Mouse (Mus musculus) kidney, embryonic 14.5 days (tissue): ENCODE results near the gene Zfp687. TPM values are rescaled to one million over a fixed set of nuclear protein-coding genes. Genes with fewer than 3 reads are reported as not detected.

Source experiments
- ATAC-seq: fragments of 200-750 bp; cut with Nextera tagmentation; 2 replicates; pipeline ENCODE4 v1.8.0; 2017; ENCODE audit warnings: moderate number of reproducible peaks, mild to moderate bottlenecking, moderate TSS enrichment, moderate library complexity; ENCODE audit not compliant: low FRiP score, low TSS enrichment
- H3K27ac ChIP-seq: fragments of 300-500 bp; sonication (generic); 2 replicates; pipeline ENCODE4 v1.5.1; 2014; ENCODE audit warnings: low read depth, mild to moderate bottlenecking, low read length, moderate library complexity, mixed read lengths
- H3K27me3 ChIP-seq: fragments of 300-500 bp; sonication (generic); 2 replicates; pipeline ENCODE4 v1.6.1; 2014; ENCODE audit warnings: mild to moderate bottlenecking, low read length; ENCODE audit not compliant: control insufficient read depth, insufficient read depth
- H3K36me3 ChIP-seq: fragments of 300-500 bp; sonication (generic); 2 replicates; pipeline ENCODE4 v1.6.1; 2014; ENCODE audit warnings: low read length, mixed read lengths; ENCODE audit not compliant: control insufficient read depth, insufficient read depth
- H3K4me1 ChIP-seq: fragments of 300-500 bp; sonication (generic); 2 replicates; pipeline ENCODE4 v1.6.1; 2014; ENCODE audit warnings: low read length, mixed read lengths; ENCODE audit not compliant: control insufficient read depth, insufficient read depth
- H3K4me2 ChIP-seq: fragments of 300-500 bp; sonication (generic); replicated peaks from 2 replicates; pipeline ENCODE4 v1.6.1; 2014; ENCODE audit warnings: low read depth, mild to moderate bottlenecking, low read length
- H3K4me3 ChIP-seq: fragments of 300-500 bp; sonication (generic); 2 replicates; pipeline ENCODE4 v1.5.1; 2014; ENCODE audit warnings: mild to moderate bottlenecking, low read length
- H3K9ac ChIP-seq: fragments of 300-500 bp; sonication (generic); 2 replicates; pipeline ENCODE4 v1.6.1; 2014; ENCODE audit warnings: low read depth, mild to moderate bottlenecking, low read length, moderate library complexity
- H3K9me3 ChIP-seq: fragments of 300-500 bp; sonication (generic); 2 replicates; pipeline ENCODE4 v1.6.1; 2016; ENCODE audit warnings: low read length; ENCODE audit not compliant: control insufficient read depth
- WGBS: fragments of 180-500 bp; shearing (Covaris S2); extraction: QIAGEN DNeasy Blood & Tissue Kit; methylation state at CpG from one replicate; pipeline ENCODE4 v1.1.7; 2014; 5-methylcytosine and 5-hydroxymethylcytosine counted together
- polyA plus RNA-seq: library from polyadenylated mRNA; unstranded; fragments of >200 nt; fragmentation: Nextera tagmentation; extraction: Ambion mirVana; gene quantifications from 2 replicates; pipeline ENCODE4 v1.2.1, GENCODE M21; 2014

The Zfp687 gene
- polyA plus RNA-seq, 1 experiment from 2014 or later = 38.1 TPM

DNA sequence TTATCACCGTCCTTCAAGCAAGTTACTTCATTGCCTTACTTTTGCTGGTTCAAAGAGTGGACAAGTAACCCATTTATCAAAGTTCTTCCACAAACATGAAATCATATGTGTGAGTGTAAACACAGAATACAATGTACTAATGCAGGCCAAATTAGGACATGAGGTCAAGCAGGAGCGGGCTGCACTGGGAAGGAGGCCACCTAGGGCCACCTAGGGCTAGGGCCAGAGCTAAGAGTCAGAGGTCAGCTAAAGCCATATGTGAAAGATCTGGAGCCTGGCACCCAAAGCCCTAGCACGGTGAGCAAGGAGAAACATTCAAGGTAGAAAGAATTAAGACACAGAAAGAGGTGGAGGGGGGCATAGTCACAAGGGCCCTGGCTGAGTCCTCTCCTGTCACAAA lies 2.3 kb downstream of the Zfp687 start:
- Histone ChIP-seq H3K4me3 (peak overlapping the region; percentile 68; the same call in 1 of the 2 replicates), H3K36me3 (peaks cover 45% of the 10 kb centered on the region)
- 79% methylated on average over 3 of the region's 3 CpGs for WGBS

DNA sequence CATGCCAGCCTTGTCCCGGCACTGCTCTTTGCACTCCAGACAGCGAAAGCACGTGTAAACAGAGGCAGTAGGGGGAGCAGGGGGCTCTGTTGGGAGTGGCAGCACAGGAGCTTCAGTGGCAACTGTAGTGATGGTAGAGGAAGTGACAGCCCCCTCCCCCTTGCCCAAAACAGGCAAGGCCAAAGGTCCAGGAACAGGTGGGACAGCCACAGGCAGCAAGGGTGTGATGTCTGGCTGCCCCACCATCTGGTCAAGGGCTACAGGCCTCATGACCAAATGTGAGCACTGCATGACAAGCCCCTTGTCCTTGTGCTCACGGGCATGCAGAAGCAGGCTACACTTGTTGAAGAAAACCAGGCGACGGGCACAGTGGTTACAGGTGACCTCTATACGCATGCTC lies 4.9 kb downstream of the Zfp687 start:
- Histone ChIP-seq H3K27ac (no peak overlapping the region), H3K27me3 (no peaks in the 10 kb centered on the region), H3K9ac (no peak overlapping the region), H3K9me3 (no peaks in the 10 kb centered on the region), H3K4me2 (no peak overlapping the region), H3K4me3 (no peak overlapping the region), H3K36me3 (peaks cover 70% of the 10 kb centered on the region), H3K4me1 (peaks cover 12% of the 10 kb centered on the region)
- no peak for ATAC-seq
- WGBS = 85% methylated on average over 7 of the region's 7 CpGs

More for the DNA sequence above, 2.3 kb downstream of the Zfp687 start:
- Histone ChIP-seq H3K4me2 (no peak overlapping the region), H3K9ac (peak overlapping the region; percentile 82; the same call in 1 of the 2 replicates), H3K27ac (no peak overlapping the region), H3K9me3 (no peaks in the 10 kb centered on the region), H3K4me1 (peaks cover 18% of the 10 kb centered on the region), H3K27me3 (no peaks in the 10 kb centered on the region)
- no peak for ATAC-seq

DNA sequence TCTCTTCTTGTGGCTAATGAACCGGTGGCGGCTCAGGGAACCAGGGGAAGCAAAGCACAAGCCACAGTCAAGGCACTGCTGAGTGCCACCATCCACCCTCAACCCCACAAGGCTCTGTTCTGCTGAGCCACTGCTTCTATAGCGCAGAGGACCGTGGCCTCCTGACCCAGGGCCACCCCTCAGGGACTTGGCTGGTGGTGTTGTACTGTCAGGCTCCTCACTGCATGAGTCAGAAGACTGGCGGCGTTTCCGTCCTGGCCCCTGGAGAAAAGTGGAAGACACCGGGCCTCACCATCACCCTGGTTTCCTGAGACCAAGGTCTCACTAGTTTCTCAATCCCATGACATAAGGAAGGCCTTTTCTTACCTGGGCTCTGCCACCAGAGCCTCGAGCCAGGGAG lies 7.5 kb downstream of the Zfp687 start:
- Histone ChIP-seq H3K36me3 (peaks cover 91% of the 10 kb centered on the region), H3K27ac (no peak overlapping the region), H3K4me2 (no peak overlapping the region), H3K4me3 (no peak overlapping the region), H3K4me1 (no peaks in the 10 kb centered on the region), H3K27me3 (no peaks in the 10 kb centered on the region), H3K9me3 (no peaks in the 10 kb centered on the region), H3K9ac (0 out of 2 replicates have a peak overlapping the region, but pooled peaks have one; percentile 23)
- 86% methylated on average over 9 of the region's 9 CpGs for WGBS
- ATAC-seq = no peak

DNA sequence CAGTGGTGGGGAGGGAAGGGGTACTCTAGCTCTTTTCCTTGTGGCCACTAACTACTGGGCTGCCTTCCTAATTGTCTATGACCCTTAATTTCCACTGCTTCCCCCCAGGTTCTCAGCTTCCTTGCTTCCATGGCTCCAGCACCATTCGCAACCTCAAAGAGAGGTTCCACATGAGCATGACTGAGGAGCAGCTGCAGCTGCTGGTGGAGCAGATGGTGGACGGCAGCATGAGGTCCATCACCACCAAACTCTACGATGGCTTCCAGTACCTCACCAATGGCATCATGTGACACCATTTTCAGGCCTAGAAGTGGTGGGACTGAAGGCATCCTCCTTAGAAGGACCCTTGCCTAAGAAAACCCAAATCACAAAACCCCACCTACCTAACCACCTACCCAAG lies 9.6 kb downstream of the Zfp687 start:
- 89% methylated on average over 3 of the region's 3 CpGs for WGBS
- no peak for ATAC-seq
- Histone ChIP-seq H3K4me3 (no peak overlapping the region), H3K4me1 (no peaks in the 10 kb centered on the region), H3K27ac (no peak overlapping the region), H3K9ac (no peak overlapping the region), H3K36me3 (peaks cover 91% of the 10 kb centered on the region), H3K4me2 (no peak overlapping the region), H3K9me3 (no peaks in the 10 kb centered on the region), H3K27me3 (no peaks in the 10 kb centered on the region)

DNA sequence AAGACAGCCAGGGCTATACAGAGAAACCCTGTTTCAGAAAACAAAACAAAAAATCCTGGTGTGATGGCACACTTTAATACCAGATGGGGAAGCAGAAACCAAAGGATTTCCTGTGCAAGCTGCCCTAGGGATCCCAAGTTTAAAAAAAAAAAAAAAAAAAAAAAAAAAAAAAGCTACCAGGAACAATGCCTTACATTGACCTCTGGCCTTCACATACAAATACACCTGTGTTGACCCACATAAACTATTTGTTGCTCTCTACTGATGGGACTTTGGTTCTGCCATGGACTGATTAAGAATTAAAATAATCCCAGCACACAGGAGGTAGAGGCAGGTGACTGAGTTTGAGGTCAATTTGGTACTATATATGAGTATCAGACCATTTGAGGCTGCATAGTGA lies 12.0 kb downstream of the Zfp687 start:
- no peak overlapping the region for H3K4me3 ChIP-seq
- no peaks in the 10 kb centered on the region for H3K27me3 ChIP-seq
- H3K27ac ChIP-seq = no peak overlapping the region
- ATAC-seq = no peak
- H3K9ac ChIP-seq = no peak overlapping the region
- no peak overlapping the region for H3K4me2 ChIP-seq
- H3K36me3 ChIP-seq = peaks cover 90% of the 10 kb centered on the region
- no peaks in the 10 kb centered on the region for H3K9me3 ChIP-seq
- H3K4me1 ChIP-seq = no peaks in the 10 kb centered on the region

DNA sequence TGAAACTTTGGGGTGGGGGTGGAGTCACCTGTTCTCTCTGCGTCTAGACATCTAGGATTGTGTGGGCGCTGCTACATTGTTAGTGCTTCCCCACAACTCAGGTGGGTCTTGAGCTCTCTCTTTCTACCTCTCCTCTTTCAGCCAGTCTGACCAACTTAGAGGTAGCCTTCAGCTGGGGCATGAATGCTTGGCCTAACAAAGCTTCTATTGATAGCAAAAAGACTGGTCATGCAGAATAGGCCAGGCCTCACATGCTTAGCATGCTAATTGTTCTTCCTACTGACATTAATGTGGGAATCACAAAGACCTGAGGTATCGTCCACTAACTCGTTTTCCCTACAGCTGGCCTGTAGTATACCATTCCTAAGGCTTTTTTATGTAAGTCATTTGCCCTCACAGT lies 12.7 kb downstream of the Zfp687 start:
- H3K9ac ChIP-seq = no peak overlapping the region
- H3K4me1 ChIP-seq = no peaks in the 10 kb centered on the region
- H3K27me3 ChIP-seq = no peaks in the 10 kb centered on the region
- no peak overlapping the region for H3K4me3 ChIP-seq
- 76% methylated on average over 4 of the region's 4 CpGs for WGBS
- no peak for ATAC-seq
- H3K4me2 ChIP-seq = no peak overlapping the region
- H3K36me3 ChIP-seq = peaks cover 90% of the 10 kb centered on the region
- H3K9me3 ChIP-seq = no peaks in the 10 kb centered on the region
- no peak overlapping the region for H3K27ac ChIP-seq

DNA sequence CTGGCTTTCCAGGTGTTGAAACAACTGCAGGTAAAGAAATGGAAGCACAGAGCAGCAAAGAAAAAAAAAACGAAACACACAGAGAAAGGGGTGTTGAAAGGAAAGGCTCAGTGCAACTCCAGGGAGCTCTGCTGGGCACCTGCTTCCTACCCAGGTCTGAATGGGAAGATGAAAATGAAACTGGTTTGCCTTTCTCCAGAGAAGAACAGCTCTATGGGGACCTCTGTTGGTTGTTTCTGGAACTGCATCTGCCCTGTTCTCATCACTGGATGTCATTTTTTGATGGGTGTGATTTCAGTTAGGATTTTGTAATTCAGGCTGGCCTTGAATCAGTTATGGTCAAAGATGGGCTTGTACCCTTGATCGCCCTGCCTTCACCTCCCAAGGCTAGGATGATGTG lies 18.3 kb downstream of the Zfp687 start:
- Histone ChIP-seq H3K27me3 (no peaks in the 10 kb centered on the region), H3K27ac (no peak overlapping the region), H3K4me2 (no peak overlapping the region), H3K4me1 (no peaks in the 10 kb centered on the region), H3K36me3 (peaks cover 96% of the 10 kb centered on the region), H3K9me3 (no peaks in the 10 kb centered on the region), H3K4me3 (no peak overlapping the region), H3K9ac (no peak overlapping the region)
- WGBS = 37% methylated on average over 2 of the region's 2 CpGs
- no peak for ATAC-seq

DNA sequence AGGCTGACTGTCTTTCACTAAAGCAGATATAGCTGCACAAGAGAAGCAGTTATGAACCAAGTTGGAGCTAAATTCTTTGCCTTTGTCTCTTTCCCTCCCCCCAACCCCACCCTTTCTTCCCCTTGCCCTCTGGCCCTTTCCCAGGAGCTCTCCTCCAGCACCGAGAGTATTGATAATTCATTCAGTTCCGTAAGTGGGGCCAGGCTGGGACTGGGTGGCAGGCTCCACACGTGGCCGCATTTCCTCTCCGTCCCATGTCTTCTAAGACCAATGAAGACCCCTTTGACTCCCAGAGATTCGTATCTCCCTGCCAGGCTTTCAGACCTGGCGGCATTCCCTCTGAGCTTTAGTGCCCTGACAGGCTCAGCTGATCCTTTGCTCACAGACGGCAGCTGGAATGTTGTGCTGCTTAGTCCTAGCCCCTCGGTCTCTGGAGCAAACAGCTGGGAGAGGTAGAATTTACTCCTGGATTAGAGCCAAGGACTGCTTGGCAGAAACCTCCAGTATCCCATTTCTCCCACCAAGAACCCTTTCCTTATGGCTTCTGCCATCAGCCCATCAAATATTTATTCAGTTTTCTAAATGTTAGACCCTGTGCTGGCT lies 26.0 kb downstream of the Zfp687 start:
- no peak overlapping the region; the same call in 1 of the 2 replicates for H3K9ac ChIP-seq
- no peak for ATAC-seq
- H3K36me3 ChIP-seq = peaks cover 59% of the 10 kb centered on the region
- H3K27me3 ChIP-seq = no peaks in the 10 kb centered on the region
- peaks cover 7% of the 10 kb centered on the region for H3K4me1 ChIP-seq
- H3K4me2 ChIP-seq = no peak overlapping the region
- H3K4me3 ChIP-seq = no peak overlapping the region
- 0 out of 2 replicates have a peak overlapping the region, but pooled peaks have one; percentile 9 for H3K27ac ChIP-seq
- WGBS = 53% methylated on average over 9 of the region's 9 CpGs
- H3K9me3 ChIP-seq = no peaks in the 10 kb centered on the region

DNA sequence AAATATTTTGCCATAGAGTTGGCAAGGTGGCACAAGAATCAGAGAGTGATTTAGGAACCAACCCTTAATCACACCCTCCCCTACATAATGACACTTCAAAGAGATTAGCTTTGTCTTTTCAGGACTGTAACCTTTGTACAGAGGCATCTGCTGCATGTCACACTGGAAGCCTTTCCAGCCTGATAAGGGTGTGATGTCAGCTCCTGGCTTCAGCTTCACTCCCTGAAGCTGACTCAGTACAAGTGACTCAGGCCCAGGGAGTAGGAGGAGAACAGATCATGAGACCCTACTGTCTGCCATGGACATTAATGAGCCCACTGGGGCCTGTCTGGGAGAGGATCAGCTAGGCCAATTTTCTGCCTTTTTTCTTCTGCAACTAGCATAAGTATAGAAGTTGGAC lies 27.7 kb downstream of the Zfp687 start:
- no peak for ATAC-seq
- Histone ChIP-seq H3K4me2 (no peak overlapping the region), H3K4me1 (peaks cover 7% of the 10 kb centered on the region), H3K36me3 (peaks cover 51% of the 10 kb centered on the region), H3K27me3 (no peaks in the 10 kb centered on the region), H3K9ac (no peak overlapping the region), H3K27ac (no peak overlapping the region), H3K9me3 (no peaks in the 10 kb centered on the region), H3K4me3 (no peak overlapping the region)
